Mouse (Mus musculus): ENCODE data around the gene Twf2.
A peak's percentile ranks its signal among the peaks of the same experiment; 100 is the strongest.

Twf2 gene

GRCm38 (mm10) chr9:106211680-106212593, 9.0 kb downstream of the Twf2 start:
- DNase-seq (ENCODE audit: low read depth, low spot score) = peak; percentile 83

- DNase-seq (ENCODE audit: low read depth, low spot score) = no peak
Measured at GRCm38 (mm10) chr9:106212594-106212981, 9.7 kb downstream of the Twf2 start.

DNA sequence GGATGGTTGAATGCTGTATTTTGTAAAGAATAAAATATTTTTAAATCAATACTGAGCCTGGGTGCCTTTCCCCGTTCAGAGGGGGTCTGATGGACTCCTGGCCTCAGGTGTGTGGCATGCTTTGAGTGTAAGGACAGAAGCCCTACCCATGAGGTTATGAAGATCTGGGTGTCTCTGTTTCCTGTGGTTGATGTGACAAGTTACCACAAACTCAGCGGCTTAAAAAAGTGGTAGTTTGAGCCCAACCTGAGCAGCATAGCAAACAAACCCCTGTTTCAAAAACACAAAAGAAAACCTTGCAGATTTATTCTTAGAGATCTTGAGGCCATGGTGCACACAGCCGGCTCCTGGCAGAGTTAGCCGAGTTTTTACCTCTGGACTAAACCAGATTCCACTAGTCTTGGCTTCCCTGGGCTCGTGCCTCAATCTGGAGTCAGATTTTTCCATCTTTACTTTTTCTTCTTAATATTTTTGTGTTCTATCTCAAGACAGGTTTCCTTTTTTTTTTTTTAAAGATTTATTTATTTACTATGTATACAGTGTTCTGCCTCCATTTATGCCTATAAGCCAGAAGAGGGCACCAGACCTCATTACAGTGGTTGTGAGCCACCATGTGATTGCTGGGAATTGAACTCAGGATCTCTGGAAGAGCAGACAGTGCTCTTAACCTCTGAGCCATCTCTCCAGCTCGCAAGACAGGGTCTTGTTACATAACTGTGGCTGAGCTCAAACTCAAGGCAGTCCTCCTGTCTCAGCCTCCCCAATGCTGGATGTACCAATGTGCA, 12.6 kb downstream of the Twf2 start:
- no peak for DNase-seq (ENCODE audit: low read depth, low spot score)

DNA sequence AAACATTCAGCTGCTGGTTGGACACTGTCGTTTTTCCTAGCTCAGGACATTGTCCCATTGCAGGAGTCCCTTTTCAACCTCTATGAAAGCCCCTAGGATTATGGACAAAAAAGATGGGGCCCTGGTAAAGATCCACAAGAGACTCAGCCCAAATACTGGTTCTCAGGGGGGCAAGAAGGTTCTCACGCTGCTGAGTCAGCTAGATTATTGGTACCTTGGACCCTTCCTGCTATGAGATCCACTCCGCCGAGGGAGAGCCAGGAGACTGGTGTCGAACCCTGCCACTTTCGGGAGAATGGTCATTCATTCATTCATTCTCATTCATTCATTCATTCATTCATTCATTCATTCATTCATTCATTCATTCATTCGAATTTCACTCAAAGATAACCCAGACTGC, 14.1 kb downstream of the Twf2 start:
- DNase-seq (ENCODE audit: low read depth, low spot score) = no peak

- no peak for DNase-seq (ENCODE audit: low read depth, low spot score)
Measured at GRCm38 (mm10) chr9:106220894-106221523, 18.1 kb downstream of the Twf2 start.

- DNase-seq (ENCODE audit: low read depth, low spot score) = no peak
Measured at GRCm38 (mm10) chr9:106222261-106222851, 19.4 kb downstream of the Twf2 start, which contains the start of gene Tlr9. Gene Tlr9, plus strand, starts transcription at chr9:106222598.

DNA sequence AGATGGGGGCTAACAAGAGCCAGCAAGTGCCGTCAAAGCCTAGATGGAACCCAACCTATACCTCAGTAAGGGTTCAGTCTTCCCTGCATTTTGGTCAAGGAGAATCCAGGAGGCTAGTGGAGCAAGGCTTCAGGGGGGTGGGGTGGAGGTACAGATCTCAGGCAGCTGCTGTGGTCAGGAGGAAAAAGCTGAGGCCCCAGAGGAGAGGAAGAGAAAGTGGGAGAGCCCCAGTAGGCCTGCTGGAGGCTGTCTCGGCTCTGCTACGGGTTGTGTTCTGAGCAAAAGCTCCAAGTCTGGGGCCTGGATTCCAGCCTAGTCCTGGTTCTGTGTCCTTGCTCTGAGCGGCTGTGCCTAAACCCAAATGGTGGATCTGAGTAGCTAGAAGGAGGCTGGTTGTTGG, 20.1 kb downstream of the Twf2 start:
- no peak for DNase-seq (ENCODE audit: low read depth, low spot score)

GRCm38 (mm10) chr9:106225469-106226150, 22.7 kb downstream of the Twf2 start:
- DNase-seq (ENCODE audit: low read depth, low spot score) = no peak

- DNase-seq (ENCODE audit: low read depth, low spot score) = no peak
Measured at GRCm38 (mm10) chr9:106226151-106226682, 23.3 kb downstream of the Twf2 start.

- no peak for DNase-seq (ENCODE audit: low read depth, low spot score)
Measured at GRCm38 (mm10) chr9:106227790-106228429, 25.0 kb downstream of the Twf2 start.

GRCm38 (mm10) chr9:106230051-106230733, 27.3 kb downstream of the Twf2 start:
- DNase-seq (ENCODE audit: low read depth, low spot score) = no peak

DNA sequence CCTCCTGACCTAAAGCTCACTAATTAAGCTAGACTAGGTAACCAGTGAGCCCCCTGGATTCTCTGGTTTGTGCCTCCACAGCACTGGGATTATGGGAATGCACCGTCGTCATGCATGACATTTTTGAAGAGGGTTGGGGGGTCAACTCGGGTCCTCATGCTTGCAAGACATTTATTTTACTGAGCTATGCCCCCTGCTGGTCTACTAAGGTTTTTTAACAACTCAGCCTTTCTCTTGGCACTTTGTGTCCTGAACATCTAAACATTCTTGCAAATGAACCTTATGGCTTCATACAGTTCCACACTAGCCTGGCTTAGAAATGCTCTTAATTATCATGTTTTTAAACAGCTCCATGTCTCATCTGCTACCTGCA, 27.8 kb downstream of the Twf2 start:
- no peak for DNase-seq (ENCODE audit: low read depth, low spot score)

DNA sequence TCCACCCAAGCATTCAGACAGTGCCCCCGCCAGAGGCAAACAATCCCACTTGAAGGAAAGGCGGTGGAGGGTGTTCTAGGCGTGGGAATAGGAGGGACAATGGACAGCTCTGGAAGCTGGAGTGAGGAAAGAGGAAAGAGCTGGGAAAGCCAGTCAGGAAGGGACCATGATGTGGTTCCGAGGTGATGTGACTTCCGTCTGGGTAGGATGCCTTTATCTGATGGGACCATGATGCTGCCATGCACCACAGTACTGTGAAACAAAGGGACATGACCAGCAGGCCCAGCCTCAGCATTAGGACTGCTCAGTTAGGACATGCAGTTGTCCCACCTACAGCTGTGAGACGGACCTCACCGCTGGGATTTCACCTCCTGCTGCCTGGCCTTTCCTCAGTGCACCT, 28.3 kb downstream of the Twf2 start:
- no peak for DNase-seq (ENCODE audit: low read depth, low spot score)

- no peak for DNase-seq (ENCODE audit: low read depth, low spot score)
Measured at GRCm38 (mm10) chr9:106231816-106232215, 28.9 kb downstream of the Twf2 start.

GRCm38 (mm10) chr9:106232956-106233355, 30.0 kb downstream of the Twf2 start:
- no peak for DNase-seq (ENCODE audit: low read depth, low spot score)

DNA sequence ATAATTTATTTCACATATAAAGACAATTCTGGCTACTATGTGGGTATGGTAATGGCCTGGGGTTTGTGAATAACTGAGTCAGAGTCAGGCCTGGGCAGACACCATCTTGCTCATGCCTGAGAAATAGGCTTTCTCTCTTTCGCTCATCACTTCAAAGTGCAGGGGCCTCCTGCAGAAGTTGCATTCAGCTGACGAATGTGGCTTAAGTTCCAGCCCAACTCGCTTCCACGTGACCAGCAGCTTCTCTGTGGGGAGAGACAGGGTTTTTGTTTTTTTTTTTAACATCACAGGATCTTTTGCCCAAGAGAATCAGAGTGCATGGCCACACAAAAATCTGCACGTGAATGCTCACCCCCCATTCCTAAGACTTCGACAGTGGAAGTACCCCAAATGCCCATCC, 31.0 kb downstream of the Twf2 start:
- no peak for DNase-seq (ENCODE audit: low read depth, low spot score)

DNA sequence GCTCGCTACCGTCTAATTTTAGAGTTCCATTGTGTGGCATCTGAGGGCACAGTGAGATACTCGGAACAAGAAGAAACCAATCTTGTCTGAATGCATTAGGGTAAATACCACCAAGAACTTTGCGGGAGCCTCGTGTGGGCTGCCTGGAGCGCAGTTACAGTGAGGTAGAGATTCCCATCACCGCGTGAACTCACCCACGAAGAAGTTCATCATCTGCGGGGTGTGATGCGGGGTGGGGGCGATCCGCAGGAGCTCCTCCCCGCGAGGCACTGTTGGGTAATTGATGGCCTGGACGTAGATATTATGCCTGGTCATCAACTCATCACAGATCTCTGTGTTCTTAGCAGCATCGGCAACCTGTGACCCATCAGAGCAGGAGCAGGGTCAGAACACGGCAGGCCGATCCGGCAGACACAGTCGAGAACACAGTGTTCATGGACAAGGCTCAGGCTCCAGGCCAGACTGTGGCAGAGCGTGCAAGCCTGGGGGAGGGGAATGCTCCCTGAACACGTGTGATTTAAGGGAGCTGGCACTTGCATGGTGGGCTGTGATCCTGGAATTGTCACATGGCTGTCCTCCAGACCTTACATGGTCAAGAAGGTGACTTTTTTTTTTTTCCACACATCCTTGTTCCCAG, 32.4 kb downstream of the Twf2 start:
- DNase-seq (ENCODE audit: low read depth, low spot score) = no peak

DNA sequence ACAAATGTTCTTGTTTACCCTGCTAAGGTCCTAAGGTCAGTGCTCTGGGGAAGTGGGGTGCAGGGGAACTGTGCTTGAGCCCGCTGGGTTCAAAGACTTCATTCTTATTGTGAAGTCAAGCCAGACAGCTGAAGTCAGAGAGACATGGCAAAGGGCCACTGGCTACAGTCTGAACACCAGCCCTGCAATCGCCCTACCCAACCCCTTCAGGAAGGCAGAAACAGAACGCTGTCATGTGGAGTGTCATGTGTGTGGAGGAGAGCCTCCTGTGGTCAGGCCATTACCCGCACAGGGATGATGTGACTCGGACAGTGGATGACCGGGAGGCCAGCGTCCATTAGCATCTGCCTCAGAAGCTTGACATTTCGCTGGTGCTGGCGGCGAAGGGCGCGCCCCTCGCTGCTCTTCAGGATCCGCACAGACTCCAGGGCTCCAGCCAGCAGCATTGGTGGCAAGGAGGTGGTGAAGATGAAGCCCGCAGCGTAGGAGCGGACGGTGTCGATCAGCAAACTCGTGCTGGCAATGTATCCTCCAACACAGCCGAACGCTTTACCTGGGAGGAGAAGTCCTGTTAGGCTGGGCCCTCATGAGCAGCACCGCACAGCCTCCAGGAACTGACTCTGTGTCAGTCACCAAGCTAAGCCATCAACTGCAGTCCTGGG, 33.4 kb downstream of the Twf2 start:
- DNase-seq (ENCODE audit: low read depth, low spot score) = no peak

- no peak for DNase-seq (ENCODE audit: low read depth, low spot score)
Measured at GRCm38 (mm10) chr9:106236818-106237211, 33.9 kb downstream of the Twf2 start.
